Comparison of ENCODE assay signal across 17 mouse cellular contexts in the genomic region with DNA sequence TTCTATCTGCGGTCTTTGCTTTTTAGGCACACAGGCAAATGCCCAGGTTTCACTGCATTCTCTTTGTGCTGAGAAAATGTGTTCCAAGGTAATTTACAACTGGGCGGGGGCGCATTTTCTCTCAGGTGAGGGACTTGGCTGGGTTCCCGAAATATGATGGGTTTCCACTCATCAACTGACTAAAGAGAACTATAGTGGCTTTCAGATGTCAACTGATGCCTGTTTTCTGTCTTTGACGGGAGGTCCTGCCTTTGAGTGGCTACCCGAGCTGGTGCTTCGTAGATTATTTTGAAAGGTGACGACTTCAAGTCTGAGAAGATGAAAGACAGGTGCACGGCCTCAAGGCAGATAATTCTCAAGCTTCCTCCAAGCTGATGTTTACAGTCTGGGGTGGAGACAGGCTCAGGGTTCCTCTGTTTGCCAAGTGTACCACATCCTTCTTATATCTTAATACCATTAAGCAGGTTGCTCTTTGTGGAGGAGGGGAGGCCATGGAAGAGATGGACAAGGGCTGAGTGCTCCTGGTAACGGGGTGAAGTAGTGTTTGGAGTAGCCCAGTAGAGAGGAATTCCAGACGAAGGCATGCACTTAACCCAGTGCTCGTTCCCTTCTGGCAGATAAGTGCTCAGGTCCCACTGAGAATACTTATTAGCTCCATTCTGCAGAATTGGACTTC.
DNase-seq lines count a peak whose midpoint lies in the region; ATAC-seq lines count a peak whose summit lies in the region.
"Had no signal": no experiment of that assay in that cellular context is flagged by ENCODE, and none has a peak within 500 bp of the region (broad histone marks: within the 10 kb centered on the region; RNA-seq: fewer than 3 reads in every experiment).

No protein-coding gene starts in this region.

- peak; percentile 75 for ATAC-seq in heart, embryonic 11.5 days (replicated peaks; ENCODE audit: insufficient number of reproducible peaks, low FRiP score, low TSS enrichment)
- ATAC-seq in intestine, embryonic 15.5 days = peak; percentile 55; the same call in 1 of the 2 replicates
- ATAC-seq in intestine, embryonic 16.5 days = no peak; the same call in 1 of the 2 replicates
- no peak for ATAC-seq in liver, embryonic 12.5 days
- ATAC-seq: forebrain, embryonic 13.5 days had no signal

- no peak overlapping the region for H3K4me2 ChIP-seq in heart, embryonic 11.5 days
- no peak overlapping the region for H3K4me2 ChIP-seq in intestine, embryonic 15.5 days (replicated peaks)
- no peak overlapping the region for H3K4me2 ChIP-seq in intestine, embryonic 16.5 days (ENCODE audit: low read depth, low read length)
- H3K4me2 ChIP-seq in liver, embryonic 12.5 days = no peak overlapping the region
- H3K4me2 ChIP-seq: forebrain, embryonic 13.5 days; hindbrain, embryonic 14.5 days; limb, embryonic 12.5 days had no signal

- no peaks in the 10 kb centered on the region for H3K27me3 ChIP-seq in heart, embryonic 11.5 days (ENCODE audit: control insufficient read depth, insufficient read depth, low read length)
- no peaks in the 10 kb centered on the region for H3K27me3 ChIP-seq in intestine, embryonic 15.5 days (replicated peaks)
- H3K27me3 ChIP-seq in intestine, embryonic 16.5 days (replicated peaks; ENCODE audit: control insufficient read depth, insufficient read depth, low read length) = no peaks in the 10 kb centered on the region
- no peaks in the 10 kb centered on the region for H3K27me3 ChIP-seq in liver, embryonic 12.5 days (replicated peaks)
- H3K27me3 ChIP-seq: forebrain, embryonic 13.5 days; limb, embryonic 12.5 days had no signal

- H3K9me3 ChIP-seq in heart, embryonic 11.5 days (replicated peaks; ENCODE audit: control insufficient read depth, low read length) = no peaks in the 10 kb centered on the region
- no peaks in the 10 kb centered on the region for H3K9me3 ChIP-seq in intestine, embryonic 15.5 days
- no peaks in the 10 kb centered on the region for H3K9me3 ChIP-seq in intestine, embryonic 16.5 days (ENCODE audit: control insufficient read depth, low read length)
- no peaks in the 10 kb centered on the region for H3K9me3 ChIP-seq in liver, embryonic 12.5 days (replicated peaks)
- H3K9me3 ChIP-seq: forebrain, embryonic 13.5 days; limb, embryonic 12.5 days had no signal

- H3K27ac ChIP-seq in heart, embryonic 11.5 days (ENCODE audit: low read depth, low read length) = peak overlapping the region; percentile 35; the same call in 1 of the 2 replicates
- H3K27ac ChIP-seq in intestine, embryonic 15.5 days = no peak overlapping the region
- no peak overlapping the region for H3K27ac ChIP-seq in intestine, embryonic 16.5 days (ENCODE audit: low read length)
- H3K27ac ChIP-seq in liver, embryonic 12.5 days = no peak overlapping the region
- H3K27ac ChIP-seq: forebrain, embryonic 13.5 days; hindbrain, embryonic 14.5 days; limb, embryonic 12.5 days; liver, embryonic 14.5 days had no signal

- peaks cover 9% of the 10 kb centered on the region; the same call in 1 of the 2 replicates for H3K4me1 ChIP-seq in heart, embryonic 11.5 days (ENCODE audit: control insufficient read depth, insufficient read depth, low read length)
- H3K4me1 ChIP-seq in intestine, embryonic 15.5 days (replicated peaks) = no peaks in the 10 kb centered on the region
- H3K4me1 ChIP-seq in intestine, embryonic 16.5 days (ENCODE audit: control insufficient read depth, insufficient read depth, low read length) = no peaks in the 10 kb centered on the region
- H3K4me1 ChIP-seq in liver, embryonic 12.5 days = no peaks in the 10 kb centered on the region
- H3K4me1 ChIP-seq: forebrain, embryonic 13.5 days; limb, embryonic 12.5 days had no signal

- WGBS in heart, embryonic 11.5 days (ENCODE audit: insufficient replicate concordance) = 35% methylated on average over 12 of the region's 12 CpGs
- 48% methylated on average over 12 of the region's 12 CpGs for WGBS in intestine, embryonic 15.5 days
- WGBS in intestine, embryonic 16.5 days = 49% methylated on average over 12 of the region's 12 CpGs
- 63% methylated on average over 12 of the region's 12 CpGs for WGBS in liver, embryonic 12.5 days (ENCODE audit: insufficient replicate concordance)

- no peak for DNase-seq in heart, adult 8-10 months (ENCODE audit: low spot score)
- DNase-seq in lung, postnatal 10 days = peak; percentile 41
- DNase-seq in testis, postnatal 14 days (ENCODE audit: low spot score) = no peak
- DNase-seq in left cerebral cortex, adult 11 months (ENCODE audit: low spot score) = no peak
- DNase-seq: adrenal gland, adult 2 months; cerebellum, adult 9-11 months; kidney, adult 18-20 months; kidney, postnatal 14 days; right cerebral cortex, postnatal 14 days had no signal

- peaks cover 21% of the 10 kb centered on the region for H3K36me3 ChIP-seq in heart, embryonic 11.5 days (ENCODE audit: control insufficient read depth, insufficient read depth, low read length)
- H3K36me3 ChIP-seq in intestine, embryonic 15.5 days = peaks cover 3% of the 10 kb centered on the region; the same call in 1 of the 2 replicates
- 0 out of 2 replicates have a peak, but pooled peaks cover 7% of the 10 kb centered on the region for H3K36me3 ChIP-seq in intestine, embryonic 16.5 days (ENCODE audit: control insufficient read depth, insufficient read depth, low read length)
- H3K36me3 ChIP-seq in liver, embryonic 12.5 days = peaks cover 19% of the 10 kb centered on the region

- no peak overlapping the region for H3K9ac ChIP-seq in heart, embryonic 11.5 days (ENCODE audit: low read depth, low read length)
- H3K9ac ChIP-seq in intestine, embryonic 15.5 days = no peak overlapping the region
- H3K9ac ChIP-seq in intestine, embryonic 16.5 days (ENCODE audit: low read depth, low read length) = no peak overlapping the region
- no peak overlapping the region for H3K9ac ChIP-seq in liver, embryonic 12.5 days
- H3K9ac ChIP-seq: forebrain, embryonic 13.5 days; hindbrain, embryonic 14.5 days; limb, embryonic 12.5 days; liver, embryonic 14.5 days had no signal

- no peak overlapping the region for H3K4me3 ChIP-seq in heart, embryonic 11.5 days (ENCODE audit: low read depth, low read length)
- H3K4me3 ChIP-seq in intestine, embryonic 15.5 days (replicated peaks) = no peak overlapping the region
- H3K4me3 ChIP-seq in intestine, embryonic 16.5 days (ENCODE audit: low read length) = no peak overlapping the region
- no peak overlapping the region for H3K4me3 ChIP-seq in liver, embryonic 12.5 days
- H3K4me3 ChIP-seq: forebrain, embryonic 13.5 days; limb, embryonic 12.5 days had no signal

Comparison
In these comparisons a context has a peak if more than half of its experiments do, and no peak if none do; other contexts are left out.
1. ATAC-seq: peak in heart, embryonic 11.5 days (single experiment) and intestine, embryonic 15.5 days (single experiment); none in intestine, embryonic 16.5 days (single experiment) and liver, embryonic 12.5 days (single experiment).